Mouse (Mus musculus) cerebellum, adult 11 months (tissue): Measurements from ENCODE around the gene Mtf1.

Experiments
- DNase-seq: peaks from one replicate; pipeline ENCODE4 v3.0.0; 2022

Mtf1 gene

DNA sequence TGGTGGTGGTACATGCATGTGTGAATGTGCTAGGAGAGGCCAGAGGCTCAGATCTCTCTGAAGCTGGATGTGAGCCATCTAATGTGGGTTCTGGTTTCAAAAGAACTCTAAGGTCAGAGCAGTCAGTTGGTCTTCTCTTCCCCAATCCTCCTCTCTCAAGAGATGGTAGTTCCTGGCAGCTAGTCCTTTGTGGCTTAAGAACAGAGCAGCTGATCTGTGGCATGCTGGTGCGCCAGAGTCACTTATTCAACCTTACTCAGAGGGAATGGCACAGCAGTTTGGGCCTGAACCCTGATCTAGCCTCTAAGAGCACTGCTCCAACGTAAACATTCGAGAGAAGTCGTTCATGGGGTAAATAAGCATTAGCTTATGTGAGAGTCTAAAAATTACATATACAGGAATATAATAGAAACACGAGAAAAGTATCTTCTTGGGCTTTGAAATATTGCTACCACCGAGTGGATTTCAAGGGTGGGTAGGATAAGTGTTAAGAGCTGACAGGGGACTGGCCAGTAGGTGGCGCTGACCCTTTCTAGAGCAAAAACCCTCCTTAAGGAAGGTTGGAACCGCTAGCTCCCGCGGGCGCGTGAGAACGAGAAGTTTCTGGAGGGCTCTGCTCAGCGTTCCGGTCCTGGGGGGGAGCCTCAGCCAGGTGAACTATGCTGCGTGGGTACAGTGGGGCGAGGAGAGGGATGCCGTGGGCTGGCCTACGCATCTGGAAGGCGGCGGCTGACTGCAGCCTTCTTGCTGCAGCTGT lies at the start of gene Mtf1:
TSS of gene Mtf1 (plus strand) at position 553 of the 757 bp plus-strand sequence.
- peak; percentile 88 for DNase-seq

DNA sequence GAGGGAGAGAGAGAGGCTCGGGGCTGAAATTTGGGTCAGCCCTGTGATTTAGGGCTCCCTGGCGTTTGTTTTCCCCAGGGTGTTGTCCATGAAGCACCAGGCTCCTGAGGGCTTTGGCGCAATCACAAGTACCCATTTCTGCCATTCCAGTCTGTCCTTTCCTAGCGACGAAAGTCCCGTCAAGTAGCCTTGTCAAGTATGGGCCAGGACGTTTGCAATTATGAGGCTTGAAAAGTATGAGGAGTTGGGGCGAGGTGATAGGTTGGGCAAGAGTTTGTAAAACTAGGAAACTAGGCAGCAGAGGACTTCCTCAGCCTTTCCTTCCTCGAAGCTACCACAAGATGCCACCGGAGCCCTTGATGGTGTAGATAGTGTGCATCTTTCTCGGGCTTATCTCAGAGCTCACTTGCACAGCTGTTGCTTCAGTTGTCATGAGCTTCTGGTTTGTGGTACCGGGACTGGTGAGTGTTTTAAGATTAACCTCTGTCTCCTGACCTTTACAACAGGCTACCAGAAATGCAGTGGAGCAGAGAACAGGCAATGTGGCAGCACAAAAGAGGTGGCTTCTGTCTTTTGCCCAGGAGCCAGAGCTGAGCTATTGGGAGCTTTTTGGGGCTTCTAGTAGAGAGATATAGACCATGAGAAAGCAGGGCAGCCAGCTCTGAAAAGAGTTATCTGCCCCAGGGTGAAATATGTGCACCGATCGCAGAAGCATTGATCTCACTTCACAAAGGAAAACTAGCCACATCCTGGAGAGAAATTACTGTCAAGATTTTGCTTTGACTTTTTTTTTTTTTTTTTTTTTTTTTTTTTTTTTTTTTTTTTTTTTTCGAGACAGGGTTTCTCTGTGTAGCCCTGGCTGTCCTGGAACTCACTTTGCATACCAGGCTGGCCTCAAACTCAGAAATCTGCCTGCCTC lies 49.4 kb upstream of the Mtf1 start:
- no peak for DNase-seq

- no peak for DNase-seq
These were observed 46.4 kb upstream of the Mtf1 start for GRCm38 (mm10) chr4:124755526-124755925.

- DNase-seq = no peak
These were observed 42.5 kb upstream of the Mtf1 start for GRCm38 (mm10) chr4:124759305-124759811.

DNA sequence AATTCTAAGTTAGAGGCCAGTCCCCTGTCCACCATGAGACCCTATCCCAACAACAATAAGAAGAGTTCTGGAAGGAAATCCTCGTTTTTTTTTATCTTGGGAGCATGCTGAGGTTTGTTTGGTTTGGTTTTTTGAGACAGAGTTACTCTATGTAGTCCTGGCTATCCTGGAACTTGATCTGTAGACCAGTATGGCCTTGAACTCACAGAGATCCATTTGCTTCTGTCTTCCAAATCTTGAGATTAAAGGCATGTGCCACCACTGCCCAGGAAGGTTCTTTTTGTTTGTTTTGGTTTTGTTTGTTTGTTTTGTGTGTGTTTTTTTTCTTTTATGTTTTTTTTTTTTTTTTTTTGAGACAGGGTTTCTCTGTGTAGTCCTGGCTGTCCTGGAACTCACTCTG lies 40.7 kb upstream of the Mtf1 start:
- no peak for DNase-seq

- DNase-seq = no peak
These were observed 38.9 kb upstream of the Mtf1 start for GRCm38 (mm10) chr4:124762858-124763452.

DNA sequence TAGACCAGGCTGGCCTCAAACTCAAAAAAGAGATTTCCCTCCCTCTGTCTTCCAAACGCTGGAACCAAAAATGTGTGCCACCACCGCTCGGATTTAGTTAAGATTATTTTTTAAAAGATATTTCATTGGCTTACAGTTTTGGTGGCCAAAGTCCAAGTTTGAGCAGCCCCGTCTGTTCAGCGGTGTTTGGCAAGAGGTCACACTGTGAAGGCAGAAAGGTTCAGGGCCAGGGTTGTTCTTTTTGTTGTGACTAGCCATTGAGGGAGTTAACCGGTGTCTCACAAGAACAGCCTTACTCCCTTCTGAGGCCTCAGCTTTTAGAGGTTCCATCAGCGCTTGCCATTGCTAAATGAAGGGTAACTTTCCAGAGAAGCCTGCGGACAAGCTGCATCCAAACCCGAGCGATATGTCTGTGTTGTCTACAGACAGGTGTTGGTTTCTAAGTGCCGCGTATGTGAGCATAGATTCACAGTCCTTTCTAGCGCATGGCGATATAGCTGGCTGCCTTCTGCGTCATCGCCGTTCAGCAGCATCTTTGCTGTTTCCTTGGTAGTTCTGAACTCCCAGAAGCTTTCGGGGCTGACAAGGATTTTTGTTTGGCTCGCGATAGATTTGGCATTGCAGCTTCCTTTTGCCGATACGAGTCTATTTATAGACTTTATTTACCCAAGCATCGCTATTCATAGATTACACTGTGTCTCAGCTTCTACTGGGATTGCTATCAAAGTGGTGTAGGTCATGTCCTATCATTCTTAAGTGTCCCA lies 35.9 kb upstream of the Mtf1 start:
- no peak for DNase-seq

DNA sequence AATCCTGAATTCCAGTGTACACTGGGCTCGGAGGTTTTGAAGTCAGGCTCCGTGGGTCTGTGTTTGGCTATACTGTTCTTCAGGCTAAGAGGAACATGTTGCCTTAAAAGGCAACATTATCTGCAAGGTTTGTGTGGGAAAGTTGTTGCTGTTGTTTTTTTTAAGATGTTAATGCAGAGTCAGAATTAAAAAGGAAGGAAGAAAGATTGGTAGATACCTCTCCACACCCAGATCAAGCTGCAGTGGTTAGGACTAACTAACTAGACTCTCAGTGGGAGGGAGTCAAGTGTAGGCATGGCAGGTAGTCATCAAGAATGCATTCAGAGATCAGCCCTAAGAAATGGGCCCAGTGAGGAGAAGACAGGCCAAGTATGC lies 35.4 kb upstream of the Mtf1 start:
- no peak for DNase-seq

DNA sequence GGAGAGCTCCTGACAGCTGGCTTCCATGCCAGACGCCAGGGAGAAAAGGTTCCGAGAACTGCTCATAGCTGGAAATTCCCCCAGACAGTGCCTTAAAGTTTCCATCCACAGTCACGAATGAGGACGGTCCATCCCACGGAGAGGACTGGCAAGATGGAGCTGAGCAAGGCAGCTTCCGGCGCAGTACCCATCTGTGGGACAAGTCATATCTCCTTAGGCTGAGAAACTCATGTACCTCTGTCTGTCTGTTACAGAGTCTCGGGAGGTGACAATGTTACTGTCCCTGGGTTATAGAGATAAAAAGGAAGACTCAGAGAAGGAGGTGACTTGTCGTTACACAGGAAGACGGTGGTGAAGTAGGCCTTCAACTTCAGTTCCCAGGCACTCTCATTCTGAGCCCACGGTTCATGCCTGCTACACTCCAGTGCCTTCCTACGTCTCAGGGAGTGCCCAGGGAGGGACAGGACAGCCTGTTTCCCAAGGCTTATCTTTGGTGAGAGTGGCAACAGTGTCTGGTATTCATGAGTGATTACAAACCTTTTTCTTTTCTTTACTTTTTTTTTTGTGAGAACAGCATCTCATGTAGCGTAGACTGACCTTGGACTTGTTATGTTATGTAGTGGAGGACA lies 32.8 kb upstream of the Mtf1 start:
- DNase-seq = no peak

DNA sequence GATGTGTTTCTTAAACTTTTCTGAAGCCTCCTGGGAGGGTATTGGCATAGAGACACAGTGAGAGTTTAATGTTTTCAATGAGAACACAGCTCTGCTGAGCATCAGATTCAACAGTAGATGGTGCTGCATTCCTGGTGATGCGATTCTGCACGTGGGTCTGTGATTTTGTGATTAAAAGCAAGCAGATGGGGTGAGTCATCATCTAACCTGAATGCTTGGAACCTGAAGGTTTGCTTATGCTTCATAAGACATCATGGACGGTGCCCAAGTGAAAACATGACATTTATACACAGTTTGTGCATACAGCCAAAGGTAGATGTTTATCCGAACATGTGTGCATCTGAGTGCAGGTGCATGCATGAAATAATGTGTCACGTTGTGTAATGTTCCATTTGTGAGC lies 31.3 kb upstream of the Mtf1 start:
- peak; percentile 47 for DNase-seq

- DNase-seq = no peak
These were observed 29.8 kb upstream of the Mtf1 start for GRCm38 (mm10) chr4:124772125-124772524.

GRCm38 (mm10) chr4:124773449-124773848 lies 28.5 kb upstream of the Mtf1 start:
- no peak for DNase-seq

GRCm38 (mm10) chr4:124773995-124774394 lies 27.9 kb upstream of the Mtf1 start:
- DNase-seq = no peak

- DNase-seq = no peak
These were observed 27.5 kb upstream of the Mtf1 start for GRCm38 (mm10) chr4:124774429-124774828.

DNA sequence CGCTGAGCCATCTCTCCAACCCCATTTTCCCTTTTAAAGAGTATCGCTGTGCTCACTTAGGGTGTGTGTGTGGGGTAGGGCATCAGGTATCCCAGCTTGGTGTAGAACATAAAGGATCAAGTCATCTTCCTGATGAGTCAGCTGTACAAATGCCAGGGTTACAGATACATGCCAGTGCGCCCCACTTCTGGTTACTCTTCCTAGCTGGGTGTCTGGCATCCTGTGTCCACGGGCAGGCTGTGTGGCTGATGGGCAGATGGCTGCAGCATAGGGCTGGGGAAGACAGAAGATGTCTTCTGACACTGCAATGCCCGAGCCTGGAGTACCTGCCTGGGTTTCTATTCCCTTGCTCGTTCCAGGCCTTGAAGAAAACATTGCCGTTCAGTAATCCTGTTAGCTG lies 20.5 kb upstream of the Mtf1 start:
- DNase-seq = peak; percentile 43

DNA sequence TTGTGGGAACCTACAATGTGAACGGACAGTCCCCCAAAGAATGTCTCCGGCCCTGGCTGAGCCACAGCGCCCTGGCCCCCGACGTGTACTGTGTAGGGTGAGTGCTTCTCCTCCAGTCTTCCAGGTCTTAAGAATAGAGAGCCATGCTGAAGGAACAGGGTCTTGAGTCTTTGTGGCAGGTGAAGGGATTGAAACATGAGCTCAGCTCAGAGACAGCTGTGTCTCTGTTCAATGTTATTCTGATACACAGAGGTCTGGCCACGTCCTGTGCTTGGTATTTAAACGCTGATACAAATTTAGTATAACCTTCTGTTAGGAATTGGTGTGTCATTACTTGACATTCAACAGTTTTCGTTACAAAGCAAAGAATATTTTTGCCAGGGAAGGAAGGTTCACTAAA lies 19.5 kb upstream of the Mtf1 start:
- no peak for DNase-seq

DNA sequence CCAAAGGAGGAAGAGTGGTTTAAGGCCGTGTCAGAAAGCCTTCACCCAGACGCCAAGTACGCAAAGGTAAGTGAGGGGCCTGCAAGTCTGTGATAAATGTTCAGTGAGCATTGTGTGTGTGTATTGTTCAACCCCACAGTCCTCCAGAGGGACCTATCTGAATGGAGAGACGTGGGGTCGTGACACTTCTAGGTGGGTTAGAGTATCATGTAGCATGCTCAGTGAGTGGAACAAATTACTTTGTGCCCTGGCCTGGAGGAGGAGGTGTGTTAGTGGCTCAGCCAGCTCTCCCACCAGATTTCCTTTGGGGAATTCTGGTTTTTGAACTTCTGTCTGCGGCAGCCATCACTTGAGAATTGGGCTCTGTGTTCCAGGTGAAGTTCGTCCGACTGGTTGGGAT lies 18.0 kb upstream of the Mtf1 start:
- DNase-seq = no peak

GRCm38 (mm10) chr4:124790013-124790412 lies 11.9 kb upstream of the Mtf1 start:
- DNase-seq = no peak

DNA sequence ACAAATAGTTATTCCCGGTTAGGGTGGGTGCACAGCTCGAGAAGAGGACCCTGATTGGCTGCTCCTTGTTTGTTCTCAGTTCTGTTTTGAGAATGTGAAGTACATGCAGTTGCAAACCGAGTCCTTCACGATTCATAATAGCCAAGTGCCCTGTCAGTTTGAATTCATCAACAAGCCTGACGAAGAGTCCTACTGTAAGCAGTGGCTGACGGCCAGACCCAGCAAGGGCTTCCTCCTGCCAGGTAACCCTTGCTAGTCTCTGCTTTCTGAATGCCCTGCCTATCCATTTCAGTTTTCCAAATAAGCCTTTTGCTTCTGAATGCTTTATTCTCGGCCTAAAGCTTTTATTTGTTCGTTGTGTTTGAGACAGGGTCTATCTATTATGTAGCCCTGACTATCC lies 9.8 kb upstream of the Mtf1 start:
- DNase-seq = peak; percentile 41

GRCm38 (mm10) chr4:124796141-124796540 lies 5.8 kb upstream of the Mtf1 start:
- no peak for DNase-seq

DNA sequence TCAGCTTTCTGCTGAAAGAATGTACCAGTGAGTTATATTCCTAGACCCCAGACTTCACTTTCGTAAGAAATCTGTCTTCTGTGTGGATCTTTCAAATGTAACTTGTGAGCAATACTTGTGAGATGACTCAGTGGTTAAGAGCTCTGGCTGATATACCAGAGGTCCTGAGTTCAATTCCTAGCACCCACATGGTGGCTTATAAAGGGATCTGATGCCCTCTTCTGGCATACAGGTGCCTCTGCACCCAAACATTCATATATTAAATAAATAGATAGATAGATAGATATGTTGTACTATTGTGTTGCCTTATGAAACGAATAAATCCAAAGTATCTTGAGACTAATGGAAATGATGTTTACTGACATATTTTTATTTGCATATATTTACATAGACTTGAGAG lies 5.0 kb upstream of the Mtf1 start:
- DNase-seq = no peak
